Mouse (Mus musculus): ENCODE data around the gene Scml4.
A peak's percentile ranks its signal among the peaks of the same experiment; 100 is the strongest.

Scml4 gene

GRCm38 (mm10) chr10:42903054-42903453, 42.9 kb downstream of the Scml4 start:
- DNase-seq (ENCODE audit: low spot score) = no peak

GRCm38 (mm10) chr10:42908562-42908961, 48.4 kb downstream of the Scml4 start:
- no peak for DNase-seq (ENCODE audit: low spot score)

- no peak for DNase-seq (ENCODE audit: low spot score)
These were observed 50.4 kb downstream of the Scml4 start for GRCm38 (mm10) chr10:42910567-42910966.

- no peak for DNase-seq (ENCODE audit: low spot score)
These were observed 51.9 kb downstream of the Scml4 start for GRCm38 (mm10) chr10:42912056-42912455.

- no peak for DNase-seq (ENCODE audit: low spot score)
These were observed 53.0 kb downstream of the Scml4 start for GRCm38 (mm10) chr10:42913196-42913595.

GRCm38 (mm10) chr10:42914146-42914545, 54.0 kb downstream of the Scml4 start:
- DNase-seq (ENCODE audit: low spot score) = no peak

GRCm38 (mm10) chr10:42917355-42917754, 57.2 kb downstream of the Scml4 start:
- no peak for DNase-seq (ENCODE audit: low spot score)

- no peak for DNase-seq (ENCODE audit: low spot score)
These were observed 59.6 kb downstream of the Scml4 start for GRCm38 (mm10) chr10:42919786-42920185.

- no peak for DNase-seq (ENCODE audit: low spot score)
These were observed 65.1 kb downstream of the Scml4 start for GRCm38 (mm10) chr10:42925103-42925866.

GRCm38 (mm10) chr10:42930121-42930650, 70.0 kb downstream of the Scml4 start:
- DNase-seq (ENCODE audit: low spot score) = no peak

GRCm38 (mm10) chr10:42932862-42933480, 72.8 kb downstream of the Scml4 start:
- no peak for DNase-seq (ENCODE audit: low spot score)

GRCm38 (mm10) chr10:42934672-42935071, 74.5 kb downstream of the Scml4 start:
- no peak for DNase-seq (ENCODE audit: low spot score)

- no peak for DNase-seq (ENCODE audit: low spot score)
These were observed 76.0 kb downstream of the Scml4 start for GRCm38 (mm10) chr10:42936205-42936604.

GRCm38 (mm10) chr10:42938361-42938760, 78.2 kb downstream of the Scml4 start:
- no peak for DNase-seq (ENCODE audit: low spot score)

- DNase-seq (ENCODE audit: low spot score) = no peak
These were observed 79.5 kb downstream of the Scml4 start for GRCm38 (mm10) chr10:42939691-42940090.

GRCm38 (mm10) chr10:42940193-42941050, 80.3 kb downstream of the Scml4 start:
- DNase-seq (ENCODE audit: low spot score) = no peak

GRCm38 (mm10) chr10:42941278-42941677, 81.1 kb downstream of the Scml4 start:
- DNase-seq (ENCODE audit: low spot score) = no peak

GRCm38 (mm10) chr10:42941697-42942221, 81.6 kb downstream of the Scml4 start:
- peak; percentile 43 for DNase-seq (ENCODE audit: low spot score)

- no peak for DNase-seq (ENCODE audit: low spot score)
These were observed 82.1 kb downstream of the Scml4 start for GRCm38 (mm10) chr10:42942300-42942699.

GRCm38 (mm10) chr10:42945316-42945715, 85.1 kb downstream of the Scml4 start:
- DNase-seq (ENCODE audit: low spot score) = no peak

- no peak for DNase-seq (ENCODE audit: low spot score)
These were observed 87.2 kb downstream of the Scml4 start for GRCm38 (mm10) chr10:42947336-42947735.

- no peak for DNase-seq (ENCODE audit: low spot score)
These were observed 90.1 kb downstream of the Scml4 start for GRCm38 (mm10) chr10:42950252-42950751.
